Mouse (Mus musculus): ENCODE results near the gene Gm45799.

DNA sequence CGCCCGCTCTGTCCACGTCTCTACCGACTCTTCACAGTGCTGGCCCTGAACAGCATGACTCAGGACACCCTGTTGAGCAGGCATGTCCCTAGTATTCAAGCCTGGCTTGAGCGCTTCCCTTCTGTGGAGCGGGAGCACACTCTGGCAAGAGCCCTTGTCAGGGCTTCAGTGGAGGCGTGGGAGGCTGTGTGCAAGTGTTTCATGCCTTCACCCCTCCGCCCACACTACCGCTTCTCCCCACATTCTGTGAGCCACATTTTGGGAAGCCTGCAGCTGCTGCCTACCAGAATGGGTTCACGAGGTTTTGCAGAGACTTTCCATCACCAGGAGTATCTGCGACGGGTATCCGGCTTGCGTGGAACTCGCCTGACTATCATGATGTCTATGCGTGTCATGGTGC lies 62.8 kb downstream of the Gm45799 start:
- no peak for TF ChIP-seq ZNF384 (IDR thresholded peaks at IDR 0.05; ENCODE audit: low read depth, low read length)
- TF ChIP-seq TAL1 (IDR thresholded peaks at IDR 0.05; ENCODE audit: low read length) = no peak
- no peak for TF ChIP-seq KAT2A (conservative IDR thresholded peaks at IDR 0.05; ENCODE audit: low read depth, low read length)
- no peak for TF ChIP-seq CTCF (IDR thresholded peaks at IDR 0.05 in 2 of 3, conservative IDR thresholded peaks at IDR 0.05 in 1 of 3; ENCODE audit: control insufficient read depth in 1 of 3, insufficient read depth in 1 of 3, low read depth in 2 of 3, low read length in 3 of 3, poor library complexity in 1 of 3, severe bottlenecking in 1 of 3)
